21 mouse cellular contexts compared by ENCODE assay signal in genomic region chr6:64114594-64114993, GRCm38 (mm10).
"Had no signal": no experiment of that assay in that cellular context is flagged by ENCODE, and none has a peak within 500 bp of the region (broad histone marks: within the 10 kb centered on the region; RNA-seq: fewer than 3 reads in every experiment).

No protein-coding gene starts in this region.

- DNase-seq: kidney, postnatal 10 days; kidney, postnatal 36 days; layer of hippocampus, postnatal 36 days; lung, adult 18-20 months; lung, postnatal 10 days; lung, postnatal 36 days; right cerebral cortex, adult 18-20 months; right cerebral cortex, postnatal 25 days; spleen, adult 18-20 months; thymus, adult 18-20 months; thymus, postnatal 36 days had no signal

- H3K9me3 ChIP-seq: kidney, embryonic 15.5 days; lung, embryonic 15.5 days; midbrain, embryonic 15.5 days; neural tube, embryonic 12.5 days; neural tube, embryonic 15.5 days; stomach, embryonic 15.5 days had no signal

- H3K27ac ChIP-seq: kidney, embryonic 15.5 days; left cerebral cortex, adult 2 months; liver, embryonic 14.5 days; lung, embryonic 15.5 days; midbrain, embryonic 15.5 days; neural tube, embryonic 12.5 days; neural tube, embryonic 15.5 days; stomach, embryonic 15.5 days had no signal

- H3K9ac ChIP-seq: kidney, embryonic 15.5 days; liver, embryonic 14.5 days; lung, embryonic 15.5 days; midbrain, embryonic 15.5 days; neural tube, embryonic 12.5 days; neural tube, embryonic 15.5 days; stomach, embryonic 15.5 days had no signal

- H3K27me3 ChIP-seq: kidney, embryonic 15.5 days; lung, embryonic 15.5 days; midbrain, embryonic 15.5 days; neural tube, embryonic 12.5 days; neural tube, embryonic 15.5 days; stomach, embryonic 15.5 days had no signal

- H3K4me1 ChIP-seq: kidney, embryonic 15.5 days; lung, embryonic 15.5 days; midbrain, embryonic 15.5 days; neural tube, embryonic 12.5 days; neural tube, embryonic 15.5 days; stomach, embryonic 15.5 days had no signal

- H3K36me3 ChIP-seq: kidney, embryonic 15.5 days; lung, embryonic 15.5 days; midbrain, embryonic 15.5 days; neural tube, embryonic 12.5 days; neural tube, embryonic 15.5 days; stomach, embryonic 15.5 days had no signal

- H3K4me2 ChIP-seq: kidney, embryonic 15.5 days; liver, embryonic 11.5 days; lung, embryonic 15.5 days; midbrain, embryonic 11.5 days; midbrain, embryonic 15.5 days; neural tube, embryonic 12.5 days; neural tube, embryonic 15.5 days; stomach, embryonic 15.5 days had no signal

- H3K4me3 ChIP-seq: kidney, embryonic 15.5 days; left cerebral cortex, adult 2 months; lung, embryonic 15.5 days; midbrain, embryonic 15.5 days; neural tube, embryonic 12.5 days; neural tube, embryonic 15.5 days; stomach, embryonic 15.5 days had no signal

- ATAC-seq: midbrain, embryonic 15.5 days had no signal
